Mouse (Mus musculus) myocyte (in vitro differentiated cells): Measurements from ENCODE around the gene Tef.

Experiments used
- CEBPB ChIP-seq: IDR thresholded peaks from 2 replicates; pipeline ENCODE4 v1.6.1; 2011; ENCODE audit warnings: mild to moderate bottlenecking, moderate library complexity; ENCODE audit not compliant: poor library complexity, insufficient read depth, severe bottlenecking
- E2F4 ChIP-seq: IDR thresholded peaks from one replicate; pipeline ENCODE4 v1.6.1; 2011; ENCODE audit warnings: mild to moderate bottlenecking, control low read depth, moderate library complexity; ENCODE audit not compliant: insufficient read depth
- MAX ChIP-seq: IDR thresholded peaks from one replicate; pipeline ENCODE4 v1.6.1; 2011; ENCODE audit warnings: low read depth, mild to moderate bottlenecking, control low read depth
- MYOD1 ChIP-seq, 3 experiments: IDR thresholded peaks; one replicate each; pipeline ENCODE4 v1.6.1; 2011; ENCODE audit warnings: control low read depth in 2 of 3, low read depth in 2 of 3, mild to moderate bottlenecking in 2 of 3, moderate library complexity in 1 of 3; ENCODE audit not compliant: insufficient read length in 2 of 3, control insufficient read depth in 1 of 3
- MYOG ChIP-seq, 3 experiments: IDR thresholded peaks; one replicate each; pipeline ENCODE4 v1.6.1; 2011; ENCODE audit warnings: control low read depth in 2 of 3, low read depth in 2 of 3, mild to moderate bottlenecking in 2 of 3; ENCODE audit not compliant: insufficient read length in 2 of 3, control insufficient read depth in 1 of 3, insufficient read depth in 1 of 3
- POLR2A ChIP-seq: IDR thresholded peaks from one replicate; pipeline ENCODE4 v1.6.1; 2011; ENCODE audit warnings: low read depth, mild to moderate bottlenecking, control low read depth, moderate library complexity; ENCODE audit not compliant: insufficient read length
- POLR2AphosphoS2 ChIP-seq: IDR thresholded peaks from one replicate; pipeline ENCODE4 v1.6.1; 2011; ENCODE audit warnings: low read depth, control low read depth; ENCODE audit not compliant: insufficient read length
- REST ChIP-seq: IDR thresholded peaks from one replicate; pipeline ENCODE4 v1.6.1; 2011; ENCODE audit warnings: mild to moderate bottlenecking, control low read depth, moderate library complexity; ENCODE audit not compliant: insufficient read depth, insufficient read length
- SRF ChIP-seq: IDR thresholded peaks from one replicate; pipeline ENCODE4 v1.6.1; 2011; ENCODE audit warnings: low read depth; ENCODE audit not compliant: control insufficient read depth, insufficient read length
- TCF12 ChIP-seq: IDR thresholded peaks from one replicate; pipeline ENCODE4 v1.6.1; 2011; ENCODE audit warnings: mild to moderate bottlenecking, control low read depth; ENCODE audit not compliant: poor library complexity, insufficient read depth, severe bottlenecking
- TCF3 ChIP-seq: IDR thresholded peaks from one replicate; pipeline ENCODE4 v1.6.1; 2011; ENCODE audit warnings: low read depth, control low read depth; ENCODE audit not compliant: insufficient read length
- USF1 ChIP-seq: IDR thresholded peaks from one replicate; pipeline ENCODE4 v1.6.1; 2011; ENCODE audit warnings: low read depth, mild to moderate bottlenecking, control low read depth, moderate library complexity

DNA sequence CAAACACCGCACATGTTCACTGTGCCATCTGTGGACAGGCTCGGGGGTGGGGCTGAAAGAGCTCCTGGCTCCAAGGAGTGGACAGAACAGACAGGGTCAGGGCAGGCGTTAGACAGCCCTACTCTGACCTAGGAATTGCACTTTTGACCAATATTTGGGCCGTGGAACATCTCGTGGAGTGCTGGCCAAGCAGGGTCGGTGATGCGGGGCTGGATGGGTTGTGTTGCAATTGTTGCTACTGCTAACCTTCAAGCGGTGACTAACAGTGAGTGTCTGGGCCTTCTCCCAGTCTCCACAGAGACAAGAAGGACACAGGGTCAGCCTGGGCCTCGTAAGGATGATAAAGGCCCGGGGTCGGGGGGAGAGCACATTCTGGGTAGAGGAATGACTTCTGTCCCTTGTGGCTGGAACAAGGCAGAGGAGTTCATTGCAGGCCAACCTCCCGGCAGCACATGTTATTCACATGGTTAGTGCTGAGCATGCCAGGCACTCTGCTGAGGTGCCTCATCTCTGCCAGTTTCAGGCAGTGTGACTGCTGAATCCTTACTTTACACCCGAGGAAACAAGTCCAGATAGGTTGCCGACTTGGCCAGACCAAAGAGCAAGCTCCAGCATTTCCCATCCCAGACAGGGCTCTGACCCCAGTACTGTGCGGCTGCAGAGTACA, 27.6 kb upstream of the Tef start:
- TF ChIP-seq E2F4: no peak
- TF ChIP-seq POLR2A: no peak
- TF ChIP-seq TCF12: no peak
- no peak for TF ChIP-seq CEBPB
- no peak for TF ChIP-seq MYOD1 (IDR thresholded peaks at IDR 0.05; ENCODE audit: control insufficient read depth in 1 of 3, insufficient read length in 2 of 3, low read depth in 2 of 3)
- no peak for TF ChIP-seq SRF
- no peak for TF ChIP-seq MAX
- TF ChIP-seq MYOG (IDR thresholded peaks at IDR 0.05; ENCODE audit: control insufficient read depth in 1 of 3, insufficient read depth in 1 of 3, insufficient read length in 2 of 3, low read depth in 2 of 3): no peak
- no peak for TF ChIP-seq POLR2AphosphoS2
- TF ChIP-seq USF1: no peak
- no peak for TF ChIP-seq REST
- TF ChIP-seq TCF3: no peak
